Mouse (Mus musculus): ENCODE results near the gene Tenm4.

- TF ChIP-seq CTCF (IDR thresholded peaks at IDR 0.05; ENCODE audit: low read depth) (no peak), EP300 (IDR thresholded peaks at IDR 0.05; ENCODE audit: low read depth) (no peak)
Measured at GRCm38 (mm10) chr7:96649171-96649570, 478.1 kb downstream of the Tenm4 start.

All from liver, embryonic 14.5 days (tissue).